In the genomic region with DNA sequence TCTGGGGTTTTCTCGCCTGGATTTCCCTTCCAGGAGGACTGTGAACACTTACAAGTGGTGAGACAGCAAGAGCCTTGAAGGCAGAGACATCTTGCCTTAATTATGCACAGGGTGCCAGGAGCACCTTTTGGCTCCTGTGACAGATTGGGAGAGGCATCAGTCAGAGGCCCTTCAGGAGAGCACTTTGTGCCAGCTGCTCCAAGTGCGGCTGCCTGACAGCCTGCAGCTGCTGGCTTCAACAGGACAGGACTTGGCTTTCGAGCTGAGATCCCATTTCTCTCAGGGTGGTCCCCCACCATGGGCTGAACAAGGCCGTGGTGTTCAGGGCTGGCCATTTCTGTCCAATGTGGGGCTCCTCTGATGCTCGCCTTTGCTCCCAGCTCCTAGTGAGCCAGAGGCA, we compare ENCODE assay signal across 17 mouse cellular contexts.
A peak's percentile ranks its signal among the peaks of the same experiment; 100 is the strongest.
DNase-seq lines count a peak whose midpoint lies in the region; ATAC-seq and TF ChIP-seq lines count a peak whose summit lies in the region.
"Had no signal": no experiment of that assay in that cellular context is flagged by ENCODE, and none has a peak within 500 bp of the region (broad histone marks: within the 10 kb centered on the region; RNA-seq: fewer than 3 reads in every experiment).

No protein-coding gene starts in this region.

- H3K4me3 ChIP-seq in hindbrain, embryonic 12.5 days: no peak overlapping the region
- H3K4me3 ChIP-seq in hindbrain, postnatal 0 days (ENCODE audit: low read length): no peak overlapping the region
- no peak overlapping the region for H3K4me3 ChIP-seq in midbrain, embryonic 10.5 days
- no peak overlapping the region for H3K4me3 ChIP-seq in midbrain, embryonic 15.5 days
- H3K4me3 ChIP-seq in embryonic facial prominence, embryonic 14.5 days (ENCODE audit: low read depth, low read length): no peak overlapping the region
- H3K4me3 ChIP-seq: heart, embryonic 10.5 days; limb, embryonic 15.5 days; liver, embryonic 15.5 days; myocyte had no signal

- H3K4me1 ChIP-seq in hindbrain, embryonic 12.5 days: peaks cover 22% of the 10 kb centered on the region
- H3K4me1 ChIP-seq in hindbrain, postnatal 0 days (ENCODE audit: insufficient read depth, low read length): no peaks in the 10 kb centered on the region
- H3K4me1 ChIP-seq in midbrain, embryonic 10.5 days: peaks cover 25% of the 10 kb centered on the region
- peaks cover 24% of the 10 kb centered on the region for H3K4me1 ChIP-seq in midbrain, embryonic 15.5 days
- no peaks in the 10 kb centered on the region for H3K4me1 ChIP-seq in embryonic facial prominence, embryonic 14.5 days (ENCODE audit: control insufficient read depth, insufficient read depth, low read length)
- H3K4me1 ChIP-seq: limb, embryonic 15.5 days; liver, embryonic 15.5 days had no signal

- H3K4me2 ChIP-seq in hindbrain, embryonic 12.5 days (replicated peaks): no peak overlapping the region
- H3K4me2 ChIP-seq in hindbrain, postnatal 0 days (ENCODE audit: low read depth, low read length): no peak overlapping the region
- H3K4me2 ChIP-seq in midbrain, embryonic 15.5 days: no peak overlapping the region
- H3K4me2 ChIP-seq in embryonic facial prominence, embryonic 14.5 days (ENCODE audit: low read depth, low read length): no peak overlapping the region
- H3K4me2 ChIP-seq: limb, embryonic 15.5 days; liver, embryonic 15.5 days had no signal

- H3K36me3 ChIP-seq in hindbrain, embryonic 12.5 days: no peaks in the 10 kb centered on the region
- no peaks in the 10 kb centered on the region for H3K36me3 ChIP-seq in hindbrain, postnatal 0 days (ENCODE audit: insufficient read depth, low read length)
- no peaks in the 10 kb centered on the region for H3K36me3 ChIP-seq in midbrain, embryonic 10.5 days
- H3K36me3 ChIP-seq in midbrain, embryonic 15.5 days (replicated peaks): no peaks in the 10 kb centered on the region
- no peaks in the 10 kb centered on the region for H3K36me3 ChIP-seq in embryonic facial prominence, embryonic 14.5 days (ENCODE audit: control insufficient read depth, insufficient read depth, low read length)
- H3K36me3 ChIP-seq: heart, embryonic 10.5 days; limb, embryonic 15.5 days; liver, embryonic 15.5 days had no signal

- H3K9me3 ChIP-seq in hindbrain, embryonic 12.5 days (replicated peaks): no peaks in the 10 kb centered on the region
- H3K9me3 ChIP-seq in hindbrain, postnatal 0 days (ENCODE audit: low read length): no peaks in the 10 kb centered on the region
- no peaks in the 10 kb centered on the region for H3K9me3 ChIP-seq in midbrain, embryonic 10.5 days (replicated peaks)
- H3K9me3 ChIP-seq in midbrain, embryonic 15.5 days: no peaks in the 10 kb centered on the region
- H3K9me3 ChIP-seq in embryonic facial prominence, embryonic 14.5 days (ENCODE audit: control insufficient read depth, low read length): no peaks in the 10 kb centered on the region
- H3K9me3 ChIP-seq: heart, embryonic 10.5 days; limb, embryonic 15.5 days; liver, embryonic 15.5 days had no signal

- TF ChIP-seq CTCF in hindbrain, postnatal 0 days (IDR thresholded peaks at IDR 0.05; ENCODE audit: low read depth): no peak

- H3K27ac ChIP-seq in hindbrain, embryonic 12.5 days: no peak overlapping the region
- no peak overlapping the region for H3K27ac ChIP-seq in hindbrain, postnatal 0 days
- H3K27ac ChIP-seq in midbrain, embryonic 10.5 days (replicated peaks): 0 out of 2 replicates have a peak overlapping the region, but pooled peaks have one; percentile 13
- H3K27ac ChIP-seq in midbrain, embryonic 15.5 days: no peak overlapping the region
- H3K27ac ChIP-seq in embryonic facial prominence, embryonic 14.5 days (replicated peaks; ENCODE audit: low read depth, low read length): no peak overlapping the region
- H3K27ac ChIP-seq: heart, embryonic 10.5 days; limb, embryonic 15.5 days; liver, embryonic 15.5 days had no signal

- H3K27me3 ChIP-seq in hindbrain, embryonic 12.5 days: peaks cover 28% of the 10 kb centered on the region
- no peaks in the 10 kb centered on the region for H3K27me3 ChIP-seq in hindbrain, postnatal 0 days (ENCODE audit: insufficient read depth, low read length)
- peaks cover 94% of the 10 kb centered on the region for H3K27me3 ChIP-seq in midbrain, embryonic 10.5 days (ENCODE audit: low read depth, poor library complexity, severe bottlenecking)
- no peaks in the 10 kb centered on the region; the same call in 1 of the 2 replicates for H3K27me3 ChIP-seq in midbrain, embryonic 15.5 days (replicated peaks)
- peaks cover 16% of the 10 kb centered on the region for H3K27me3 ChIP-seq in embryonic facial prominence, embryonic 14.5 days (replicated peaks; ENCODE audit: control insufficient read depth, insufficient read depth, low read length)

- peak; percentile 20 for DNase-seq in embryo, embryonic 11 days
- no peak for DNase-seq in embryo, embryonic 10 days (ENCODE audit: low spot score)
- DNase-seq in hindbrain, postnatal 0 days (ENCODE audit: low spot score): no peak
- DNase-seq in midbrain, embryonic 10.5 days (ENCODE audit: low spot score): no peak
- DNase-seq in embryonic facial prominence, embryonic 14.5 days (ENCODE audit: low spot score): peak; percentile 17
- no peak for DNase-seq in cerebellum, postnatal 36 days
- DNase-seq: adrenal gland, postnatal 36 days; cerebellum, adult 8-10 months; kidney, adult 18-20 months; kidney, postnatal 36 days; right cerebral cortex, postnatal 25 days had no signal

- H3K9ac ChIP-seq in hindbrain, embryonic 12.5 days: no peak overlapping the region
- no peak overlapping the region for H3K9ac ChIP-seq in hindbrain, postnatal 0 days (replicated peaks; ENCODE audit: low read length)
- no peak overlapping the region for H3K9ac ChIP-seq in midbrain, embryonic 15.5 days
- no peak overlapping the region for H3K9ac ChIP-seq in embryonic facial prominence, embryonic 14.5 days (ENCODE audit: low read depth, low read length)
- H3K9ac ChIP-seq: limb, embryonic 15.5 days; liver, embryonic 15.5 days had no signal

- WGBS in hindbrain, embryonic 12.5 days: 59% methylated on average over 5 of the region's 5 CpGs
- 60% methylated on average over 5 of the region's 5 CpGs for whole genome bisulfite sequencing in hindbrain, postnatal 0 days
- 72% methylated on average over 5 of the region's 5 CpGs for WGBS in midbrain, embryonic 10.5 days
- WGBS in midbrain, embryonic 15.5 days: 60% methylated on average over 5 of the region's 5 CpGs
- WGBS in embryonic facial prominence, embryonic 14.5 days: 51% methylated on average over 5 of the region's 5 CpGs

- 0 out of 2 replicates have a peak, but pooled peaks have one; percentile 32 for ATAC-seq in hindbrain, embryonic 12.5 days (ENCODE audit: low FRiP score)
- no peak for ATAC-seq in hindbrain, postnatal 0 days
- ATAC-seq in midbrain, embryonic 15.5 days (replicated peaks): no peak
- no peak; the same call in 1 of the 2 replicates for ATAC-seq in embryonic facial prominence, embryonic 14.5 days (ENCODE audit: low read depth)

Comparison
In these comparisons a context has a peak if more than half of its experiments do, and no peak if none do; other contexts are left out.
1. DNase-seq: peak in embryo, embryonic 11 days (single experiment) and embryonic facial prominence, embryonic 14.5 days (single experiment); none in embryo, embryonic 10 days (single experiment), hindbrain, postnatal 0 days (single experiment), midbrain, embryonic 10.5 days (single experiment) and cerebellum, postnatal 36 days (0 of 2).